Mouse (Mus musculus): ENCODE measurements around the gene Tuba1c. TPM values are rescaled to one million over a fixed set of nuclear protein-coding genes. Genes with fewer than 3 reads are reported as not detected.
A peak's percentile ranks its signal among the peaks of the same experiment; 100 is the strongest.
"Not testable (repeated sequence)": the region's sequence is repeated elsewhere in the genome, so short reads cannot be mapped to it uniquely, and the experiment has no call there.

The Tuba1c gene
- polyA plus RNA-seq, 1 experiment, result 129 TPM

GRCm38 (mm10) chr15:99056332-99056731 is 26.6 kb downstream of the Tuba1c start:
- DNase-seq (ENCODE audit: low spot score), result no peak

- no peak for DNase-seq (ENCODE audit: low spot score)
These were observed 36.0 kb downstream of the Tuba1c start for GRCm38 (mm10) chr15:99065557-99066165.

- DNase-seq (ENCODE audit: low spot score), result no peak
These were observed 42.3 kb downstream of the Tuba1c start for GRCm38 (mm10) chr15:99071988-99072387.

- DNase-seq (ENCODE audit: low spot score), result no peak
These were observed 44.4 kb downstream of the Tuba1c start, which contains the start of gene Troap for GRCm38 (mm10) chr15:99074019-99074599. Troap (plus strand) TSS chr15:99074575.

- DNase-seq (ENCODE audit: low spot score), result peak; percentile 92
These were observed 45.1 kb downstream of the Tuba1c start for GRCm38 (mm10) chr15:99074600-99075333.

GRCm38 (mm10) chr15:99076011-99076410 is 46.3 kb downstream of the Tuba1c start:
- not testable (repeated sequence) for DNase-seq (ENCODE audit: low spot score)

GRCm38 (mm10) chr15:99078181-99078910 is 48.7 kb downstream of the Tuba1c start:
- no peak for DNase-seq (ENCODE audit: low spot score)

- no peak for DNase-seq (ENCODE audit: low spot score)
These were observed 50.1 kb downstream of the Tuba1c start for GRCm38 (mm10) chr15:99079804-99080203.

- no peak for DNase-seq (ENCODE audit: low spot score)
These were observed 52.6 kb downstream of the Tuba1c start for GRCm38 (mm10) chr15:99082322-99082721.

- no peak for DNase-seq (ENCODE audit: low spot score)
These were observed 53.1 kb downstream of the Tuba1c start for GRCm38 (mm10) chr15:99082840-99083239.

GRCm38 (mm10) chr15:99083258-99083657 is 53.6 kb downstream of the Tuba1c start:
- DNase-seq (ENCODE audit: low spot score), result no peak

- DNase-seq (ENCODE audit: low spot score), result no peak
These were observed 54.3 kb downstream of the Tuba1c start for GRCm38 (mm10) chr15:99083867-99084557.

- no peak for DNase-seq (ENCODE audit: low spot score)
These were observed 54.9 kb downstream of the Tuba1c start for GRCm38 (mm10) chr15:99084618-99085017.

GRCm38 (mm10) chr15:99085997-99086396 is 56.3 kb downstream of the Tuba1c start:
- no peak for DNase-seq (ENCODE audit: low spot score)

- no peak for DNase-seq (ENCODE audit: low spot score)
These were observed 57.8 kb downstream of the Tuba1c start, which contains the start of gene C1ql4 for GRCm38 (mm10) chr15:99087253-99088075. C1ql4 (minus strand) TSS chr15:99087817.

Other genes starting within 250 kb of the Tuba1c start
- gene Wnt1, start 240.0 kb upstream of the Tuba1c start, polyA plus RNA-seq (2012; rRNA removed), result 0.04 and 0.09 TPM in 2 replicates
- gene Ddn, start 220.4 kb upstream of the Tuba1c start, polyA plus RNA-seq (2012; rRNA removed), result 0.04 and 0.08 TPM in 2 replicates
- gene Prkag1, start 198.4 kb upstream of the Tuba1c start, polyA plus RNA-seq (2012; rRNA removed), result 83.1 and 89.5 TPM in 2 replicates
- 25.7 and 39.0 TPM in 2 replicates for gene Kmt2d, start 158.7 kb upstream of the Tuba1c start, polyA plus RNA-seq (2012; rRNA removed)
- 10.2 and 12.4 TPM in 2 replicates for gene Rhebl1, start 135.4 kb upstream of the Tuba1c start, polyA plus RNA-seq (2012; rRNA removed)
- gene Dhh, start 131.4 kb upstream of the Tuba1c start, polyA plus RNA-seq (2012; rRNA removed), result 1.7 and 1.9 TPM in 2 replicates
- gene Lmbr1l, start 111.7 kb upstream of the Tuba1c start, polyA plus RNA-seq (2012; rRNA removed), result 32.8 and 43.4 TPM in 2 replicates
- 677 and 758 TPM in 2 replicates for gene Tuba1b, start 95.3 kb upstream of the Tuba1c start, polyA plus RNA-seq (2012; rRNA removed)
- gene Gm49450, start 76.3 kb upstream of the Tuba1c start, polyA plus RNA-seq (2012; rRNA removed), result 0.30 and 0.38 TPM in 2 replicates
- gene Tuba1a, start 76.2 kb upstream of the Tuba1c start, polyA plus RNA-seq (2012; rRNA removed), result 279 and 332 TPM in 2 replicates
- gene Prph, start 25.3 kb downstream of the Tuba1c start, polyA plus RNA-seq (2012; rRNA removed), result 6.4 and 7.1 TPM in 2 replicates
- gene Troap, start 44.7 kb downstream of the Tuba1c start, polyA plus RNA-seq (2012; rRNA removed), result 0.78 and 1.5 TPM in 2 replicates
- gene C1ql4, start 57.9 kb downstream of the Tuba1c start, polyA plus RNA-seq (2012; rRNA removed), result not detected in 2 replicates
- gene Dnajc22, start 63.3 kb downstream of the Tuba1c start, polyA plus RNA-seq (2012; rRNA removed), result 0.10 TPM in 1 of 2 replicates, not detected in the other
- gene Spats2, start 96.0 kb downstream of the Tuba1c start, polyA plus RNA-seq (2012; rRNA removed), result 14.2 and 14.3 TPM in 2 replicates
- 0.30 and 0.32 TPM in 2 replicates for gene Kcnh3, start 195.0 kb downstream of the Tuba1c start, polyA plus RNA-seq (2012; rRNA removed)
- 43.9 and 48.9 TPM in 2 replicates for gene Mcrs1, start 222.1 kb downstream of the Tuba1c start, polyA plus RNA-seq (2012; rRNA removed)

Measured in urinary bladder, adult 2 months (tissue).